Mouse (Mus musculus): ENCODE measurements around the gene Mfap5. TPM values are rescaled to one million over a fixed set of nuclear protein-coding genes. Genes with fewer than 3 reads are reported as not detected.
"Not testable (repeated sequence)": the region's sequence is repeated elsewhere in the genome, so short reads cannot be mapped to it uniquely, and the experiment has no call there.

Mfap5 gene
- 28.2 and 32.0 TPM in 2 replicates for polyA plus RNA-seq (2015; fragmentation: Nextera tagmentation; extraction: Ambion mirVana)

GRCm38 (mm10) chr6:122505545-122505944 is at the start of gene Mfap5:
Gene Mfap5 (plus strand): TSS chr6:122505845.
- 89% methylated on average over 3 of the region's 3 CpGs for WGBS
- no peak within 1 kb of the TSS for H3K4me2 ChIP-seq (ENCODE audit: low read depth, low read length)

GRCm38 (mm10) chr6:122458946-122459693 is 46.5 kb upstream of the Mfap5 start:
- Histone ChIP-seq H3K27ac (ENCODE audit: low read length) (no peak overlapping the region), H3K36me3 (ENCODE audit: control insufficient read depth, insufficient read depth) (no peaks in the 10 kb centered on the region; the same call in 1 of the 2 replicates), H3K4me3 (ENCODE audit: low read length) (no peak overlapping the region), H3K4me2 (ENCODE audit: low read depth, low read length) (no peak overlapping the region), H3K9ac (ENCODE audit: low read length) (no peak overlapping the region), H3K4me1 (ENCODE audit: control insufficient read depth, insufficient read depth, low read length) (no peaks in the 10 kb centered on the region), H3K9me3 (replicated peaks; ENCODE audit: control insufficient read depth, low read length) (no peaks in the 10 kb centered on the region), H3K27me3 (ENCODE audit: control insufficient read depth, insufficient read depth, low read length) (no peaks in the 10 kb centered on the region)
- 86% methylated on average over 8 of the region's 8 CpGs for WGBS
- ATAC-seq (replicated peaks; ENCODE audit: extremely low read depth, insufficient read depth, low FRiP score): no peak

More at GRCm38 (mm10) chr6:122505545-122505944, at the start of gene Mfap5:
- Histone ChIP-seq H3K4me1 (ENCODE audit: control insufficient read depth, insufficient read depth, low read length) (no peaks in the 10 kb centered on the region), H3K9me3 (replicated peaks; ENCODE audit: control insufficient read depth, low read length) (no peaks in the 10 kb centered on the region), H3K9ac (ENCODE audit: low read length) (no peak within 1 kb of the TSS), H3K27ac (ENCODE audit: low read length) (no peak within 1 kb of the TSS), H3K36me3 (ENCODE audit: control insufficient read depth, insufficient read depth) (no peaks in the 10 kb centered on the region), H3K27me3 (ENCODE audit: control insufficient read depth, insufficient read depth, low read length) (peaks cover 2% of the 10 kb centered on the region; the same call in 1 of the 2 replicates), H3K4me3 (ENCODE audit: low read length) (no peak within 1 kb of the TSS)
- no peak for ATAC-seq (replicated peaks; ENCODE audit: extremely low read depth, insufficient read depth, low FRiP score)

GRCm38 (mm10) chr6:122466092-122466713 is 39.4 kb upstream of the Mfap5 start:
- ATAC-seq (replicated peaks; ENCODE audit: extremely low read depth, insufficient read depth, low FRiP score): no peak
- Histone ChIP-seq H3K9ac (ENCODE audit: low read length) (no peak overlapping the region), H3K4me1 (ENCODE audit: control insufficient read depth, insufficient read depth, low read length) (no peaks in the 10 kb centered on the region), H3K27me3 (ENCODE audit: control insufficient read depth, insufficient read depth, low read length) (no peaks in the 10 kb centered on the region), H3K4me3 (ENCODE audit: low read length) (no peak overlapping the region), H3K4me2 (ENCODE audit: low read depth, low read length) (no peak overlapping the region), H3K27ac (ENCODE audit: low read length) (no peak overlapping the region), H3K36me3 (ENCODE audit: control insufficient read depth, insufficient read depth) (no peaks in the 10 kb centered on the region; the same call in 1 of the 2 replicates), H3K9me3 (replicated peaks; ENCODE audit: control insufficient read depth, low read length) (no peaks in the 10 kb centered on the region)
- WGBS: 83% methylated on average over 3 of the region's 3 CpGs

GRCm38 (mm10) chr6:122469030-122469640 is 36.5 kb upstream of the Mfap5 start:
- Histone ChIP-seq H3K4me2 (ENCODE audit: low read depth, low read length) (no peak overlapping the region), H3K27me3 (ENCODE audit: control insufficient read depth, insufficient read depth, low read length) (no peaks in the 10 kb centered on the region), H3K9me3 (replicated peaks; ENCODE audit: control insufficient read depth, low read length) (no peaks in the 10 kb centered on the region), H3K27ac (ENCODE audit: low read length) (no peak overlapping the region), H3K36me3 (ENCODE audit: control insufficient read depth, insufficient read depth) (no peaks in the 10 kb centered on the region), H3K4me3 (ENCODE audit: low read length) (no peak overlapping the region), H3K4me1 (ENCODE audit: control insufficient read depth, insufficient read depth, low read length) (no peaks in the 10 kb centered on the region), H3K9ac (ENCODE audit: low read length) (no peak overlapping the region)
- WGBS: 88% methylated on average over 15 of the region's 15 CpGs
- no peak for ATAC-seq (replicated peaks; ENCODE audit: extremely low read depth, insufficient read depth, low FRiP score)

- H3K9me3 ChIP-seq (replicated peaks; ENCODE audit: control insufficient read depth, low read length): no peaks in the 10 kb centered on the region
- WGBS: 47% methylated on average over 2 of the region's 2 CpGs
- no peak overlapping the region for H3K4me3 ChIP-seq (ENCODE audit: low read length)
- no peaks in the 10 kb centered on the region for H3K36me3 ChIP-seq (ENCODE audit: control insufficient read depth, insufficient read depth)
- H3K4me2 ChIP-seq (ENCODE audit: low read depth, low read length): no peak overlapping the region
- no peak overlapping the region for H3K27ac ChIP-seq (ENCODE audit: low read length)
- no peaks in the 10 kb centered on the region for H3K4me1 ChIP-seq (ENCODE audit: control insufficient read depth, insufficient read depth, low read length)
- no peak for ATAC-seq (replicated peaks; ENCODE audit: extremely low read depth, insufficient read depth, low FRiP score)
- no peaks in the 10 kb centered on the region for H3K27me3 ChIP-seq (ENCODE audit: control insufficient read depth, insufficient read depth, low read length)
- H3K9ac ChIP-seq (ENCODE audit: low read length): no peak overlapping the region
Observed at GRCm38 (mm10) chr6:122470240-122470639, 35.4 kb upstream of the Mfap5 start.

GRCm38 (mm10) chr6:122471461-122471860 is 34.2 kb upstream of the Mfap5 start:
- H3K4me2 ChIP-seq (ENCODE audit: low read depth, low read length); H3K36me3 ChIP-seq (ENCODE audit: control insufficient read depth, insufficient read depth); H3K4me3 ChIP-seq (ENCODE audit: low read length); H3K4me1 ChIP-seq (ENCODE audit: control insufficient read depth, insufficient read depth, low read length); H3K9me3 ChIP-seq (replicated peaks; ENCODE audit: control insufficient read depth, low read length); H3K27me3 ChIP-seq (ENCODE audit: control insufficient read depth, insufficient read depth, low read length); ATAC-seq (replicated peaks; ENCODE audit: extremely low read depth, insufficient read depth, low FRiP score); H3K27ac ChIP-seq (ENCODE audit: low read length); H3K9ac ChIP-seq (ENCODE audit: low read length): not testable (repeated sequence)
- WGBS: 85% methylated on average over 3 of the region's 3 CpGs

- H3K27ac ChIP-seq (ENCODE audit: low read length): no peak overlapping the region
- ATAC-seq (replicated peaks; ENCODE audit: extremely low read depth, insufficient read depth, low FRiP score): no peak
- 74% methylated on average over 3 of the region's 3 CpGs for WGBS
Observed at GRCm38 (mm10) chr6:122478062-122478461, 27.6 kb upstream of the Mfap5 start.

GRCm38 (mm10) chr6:122485401-122486296 is 20.0 kb upstream of the Mfap5 start:
- peaks cover 46% of the 10 kb centered on the region for H3K27me3 ChIP-seq (ENCODE audit: control insufficient read depth, insufficient read depth, low read length)
- WGBS: 2% methylated on average over 51 of the region's 91 CpGs
- no peaks in the 10 kb centered on the region for H3K4me1 ChIP-seq (ENCODE audit: control insufficient read depth, insufficient read depth, low read length)
- peak overlapping the region; percentile 96 for H3K4me2 ChIP-seq (ENCODE audit: low read depth, low read length)
- ATAC-seq (replicated peaks; ENCODE audit: extremely low read depth, insufficient read depth, low FRiP score): peak; percentile 62
- H3K36me3 ChIP-seq (ENCODE audit: control insufficient read depth, insufficient read depth): no peaks in the 10 kb centered on the region
- no peaks in the 10 kb centered on the region for H3K9me3 ChIP-seq (replicated peaks; ENCODE audit: control insufficient read depth, low read length)
- H3K9ac ChIP-seq (ENCODE audit: low read length): peak overlapping the region; percentile 70
- peak overlapping the region; percentile 80 for H3K4me3 ChIP-seq (ENCODE audit: low read length)
- H3K27ac ChIP-seq (ENCODE audit: low read length): no peak overlapping the region

More at GRCm38 (mm10) chr6:122478062-122478461, 27.6 kb upstream of the Mfap5 start:
- Histone ChIP-seq H3K36me3 (ENCODE audit: control insufficient read depth, insufficient read depth) (no peaks in the 10 kb centered on the region), H3K4me3 (ENCODE audit: low read length) (no peak overlapping the region), H3K27me3 (ENCODE audit: control insufficient read depth, insufficient read depth, low read length) (0 out of 2 replicates have a peak, but pooled peaks cover 2% of the 10 kb centered on the region), H3K9ac (ENCODE audit: low read length) (no peak overlapping the region), H3K4me1 (ENCODE audit: control insufficient read depth, insufficient read depth, low read length) (no peaks in the 10 kb centered on the region), H3K4me2 (ENCODE audit: low read depth, low read length) (no peak overlapping the region), H3K9me3 (replicated peaks; ENCODE audit: control insufficient read depth, low read length) (no peaks in the 10 kb centered on the region)
